Mouse (Mus musculus): ENCODE data around the gene Prcd. TPM values are rescaled to one million over a fixed set of nuclear protein-coding genes. Genes with fewer than 3 reads are reported as not detected.
A peak's percentile ranks its signal among the peaks of the same experiment; 100 is the strongest.
"Not testable (repeated sequence)": the region's sequence is repeated elsewhere in the genome, so short reads cannot be mapped to it uniquely, and the experiment has no call there.

Prcd gene
- polyA plus RNA-seq, 1 experiment from 2014 or later, result 0.53 TPM

- H3K36me3 ChIP-seq (ENCODE audit: control insufficient read depth, insufficient read depth, low read length), result no peaks in the 10 kb centered on the region
- H3K27ac ChIP-seq (ENCODE audit: low read depth, low read length), result no peak overlapping the region
- ATAC-seq (ENCODE audit: insufficient read depth, low FRiP score, low TSS enrichment) (no peak), DNase-seq (ENCODE audit: low spot score) (no peak)
- no peak overlapping the region for H3K4me2 ChIP-seq (ENCODE audit: low read depth)
- no peak overlapping the region for H3K4me3 ChIP-seq (ENCODE audit: low read depth, low read length)
- no peaks in the 10 kb centered on the region for H3K9me3 ChIP-seq (ENCODE audit: control insufficient read depth, low read length)
- 56% methylated on average over 12 of the region's 12 CpGs for WGBS
- no peaks in the 10 kb centered on the region for H3K4me1 ChIP-seq (ENCODE audit: control insufficient read depth, insufficient read depth, low read length)
- no peaks in the 10 kb centered on the region for H3K27me3 ChIP-seq (ENCODE audit: control insufficient read depth, insufficient read depth, low read length)
- H3K9ac ChIP-seq (ENCODE audit: low read length), result no peak overlapping the region
Observed at GRCm38 (mm10) chr11:116630171-116630965, 23.0 kb upstream of the Prcd start.

- Histone ChIP-seq H3K4me2 (ENCODE audit: low read depth) (no peak overlapping the region), H3K9ac (ENCODE audit: low read length) (no peak overlapping the region), H3K4me1 (ENCODE audit: control insufficient read depth, insufficient read depth, low read length) (no peaks in the 10 kb centered on the region), H3K4me3 (ENCODE audit: low read depth, low read length) (no peak overlapping the region), H3K36me3 (ENCODE audit: control insufficient read depth, insufficient read depth, low read length) (no peaks in the 10 kb centered on the region), H3K27ac (ENCODE audit: low read depth, low read length) (no peak overlapping the region), H3K9me3 (ENCODE audit: control insufficient read depth, low read length) (no peaks in the 10 kb centered on the region), H3K27me3 (ENCODE audit: control insufficient read depth, insufficient read depth, low read length) (no peaks in the 10 kb centered on the region)
- WGBS, result 84% methylated on average over 10 of the region's 10 CpGs
- DNase-seq (ENCODE audit: low spot score) (no peak), ATAC-seq (ENCODE audit: insufficient read depth, low FRiP score, low TSS enrichment) (no peak)
Observed at GRCm38 (mm10) chr11:116632962-116633361, 20.4 kb upstream of the Prcd start.

DNA sequence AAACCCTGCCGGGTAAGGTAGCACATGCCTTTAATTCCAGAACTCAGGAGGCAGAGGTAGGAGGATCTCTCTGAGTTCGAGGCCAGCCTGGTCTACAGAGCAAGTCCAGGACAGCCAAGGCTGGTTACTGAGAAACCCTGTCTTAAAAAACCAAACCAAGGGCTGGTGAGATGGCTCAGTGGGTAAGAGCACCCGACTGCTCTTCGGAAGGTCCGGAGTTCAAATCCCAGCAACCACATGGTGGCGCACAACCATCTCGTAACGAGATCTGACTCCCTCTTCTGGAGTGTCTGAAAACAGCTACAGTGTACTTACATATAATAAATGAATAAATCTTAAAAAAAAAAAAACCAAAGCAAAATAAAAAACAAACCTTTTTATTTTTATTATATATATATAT, 16.7 kb upstream of the Prcd start:
- not testable (repeated sequence) for H3K9me3 ChIP-seq (ENCODE audit: control insufficient read depth, low read length); H3K36me3 ChIP-seq (ENCODE audit: control insufficient read depth, insufficient read depth, low read length); H3K9ac ChIP-seq (ENCODE audit: low read length); H3K4me3 ChIP-seq (ENCODE audit: low read depth, low read length); DNase-seq (ENCODE audit: low spot score); H3K27me3 ChIP-seq (ENCODE audit: control insufficient read depth, insufficient read depth, low read length); ATAC-seq (ENCODE audit: insufficient read depth, low FRiP score, low TSS enrichment); H3K4me1 ChIP-seq (ENCODE audit: control insufficient read depth, insufficient read depth, low read length); H3K27ac ChIP-seq (ENCODE audit: low read depth, low read length); H3K4me2 ChIP-seq (ENCODE audit: low read depth)
- WGBS, result 76% methylated on average over 8 of the region's 8 CpGs

GRCm38 (mm10) chr11:116641168-116641567, 12.2 kb upstream of the Prcd start:
- H3K4me2 ChIP-seq (ENCODE audit: low read depth), result no peak overlapping the region
- WGBS, result 52% methylated on average over 5 of the region's 5 CpGs
- no peak overlapping the region for H3K4me3 ChIP-seq (ENCODE audit: low read depth, low read length)
- H3K36me3 ChIP-seq (ENCODE audit: control insufficient read depth, insufficient read depth, low read length), result no peaks in the 10 kb centered on the region
- no peak overlapping the region for H3K27ac ChIP-seq (ENCODE audit: low read depth, low read length)
- no peak overlapping the region for H3K9ac ChIP-seq (ENCODE audit: low read length)
- no peaks in the 10 kb centered on the region for H3K9me3 ChIP-seq (ENCODE audit: control insufficient read depth, low read length)
- no peak for ATAC-seq (ENCODE audit: insufficient read depth, low FRiP score, low TSS enrichment)
- DNase-seq (ENCODE audit: low spot score), result no peak
- H3K27me3 ChIP-seq (ENCODE audit: control insufficient read depth, insufficient read depth, low read length), result no peaks in the 10 kb centered on the region
- peaks cover 6% of the 10 kb centered on the region; the same call in 1 of the 2 replicates for H3K4me1 ChIP-seq (ENCODE audit: control insufficient read depth, insufficient read depth, low read length)

DNA sequence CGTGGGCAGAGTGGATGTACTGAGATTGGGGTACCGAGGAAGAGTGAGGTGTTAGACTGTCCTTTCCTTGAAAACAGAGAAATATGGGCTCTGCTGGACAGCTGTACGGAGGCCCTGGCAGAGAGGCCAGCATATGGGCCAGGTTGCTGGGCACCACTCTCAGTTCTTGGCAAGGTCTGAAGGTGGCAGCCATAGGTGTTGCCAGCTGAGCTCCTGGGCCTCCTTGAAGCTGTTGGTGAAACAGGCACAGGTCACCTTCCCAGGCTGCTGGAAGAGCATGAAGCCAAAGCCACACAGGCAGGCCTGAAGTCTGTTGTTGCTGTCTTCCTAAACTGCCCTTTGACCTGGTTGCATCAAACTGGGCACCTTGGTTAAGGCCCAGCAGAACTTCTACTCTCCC, 11.6 kb upstream of the Prcd start:
- 70% methylated on average over 3 of the region's 3 CpGs for WGBS
- no peak overlapping the region for H3K27ac ChIP-seq (ENCODE audit: low read depth, low read length)
- no peaks in the 10 kb centered on the region for H3K9me3 ChIP-seq (ENCODE audit: control insufficient read depth, low read length)
- no peaks in the 10 kb centered on the region for H3K36me3 ChIP-seq (ENCODE audit: control insufficient read depth, insufficient read depth, low read length)
- H3K4me3 ChIP-seq (ENCODE audit: low read depth, low read length), result no peak overlapping the region
- no peak overlapping the region for H3K4me2 ChIP-seq (ENCODE audit: low read depth)
- H3K27me3 ChIP-seq (ENCODE audit: control insufficient read depth, insufficient read depth, low read length), result no peaks in the 10 kb centered on the region
- DNase-seq (ENCODE audit: low spot score) (no peak), ATAC-seq (ENCODE audit: insufficient read depth, low FRiP score, low TSS enrichment) (no peak)
- H3K4me1 ChIP-seq (ENCODE audit: control insufficient read depth, insufficient read depth, low read length), result peaks cover 6% of the 10 kb centered on the region; the same call in 1 of the 2 replicates
- no peak overlapping the region for H3K9ac ChIP-seq (ENCODE audit: low read length)

DNA sequence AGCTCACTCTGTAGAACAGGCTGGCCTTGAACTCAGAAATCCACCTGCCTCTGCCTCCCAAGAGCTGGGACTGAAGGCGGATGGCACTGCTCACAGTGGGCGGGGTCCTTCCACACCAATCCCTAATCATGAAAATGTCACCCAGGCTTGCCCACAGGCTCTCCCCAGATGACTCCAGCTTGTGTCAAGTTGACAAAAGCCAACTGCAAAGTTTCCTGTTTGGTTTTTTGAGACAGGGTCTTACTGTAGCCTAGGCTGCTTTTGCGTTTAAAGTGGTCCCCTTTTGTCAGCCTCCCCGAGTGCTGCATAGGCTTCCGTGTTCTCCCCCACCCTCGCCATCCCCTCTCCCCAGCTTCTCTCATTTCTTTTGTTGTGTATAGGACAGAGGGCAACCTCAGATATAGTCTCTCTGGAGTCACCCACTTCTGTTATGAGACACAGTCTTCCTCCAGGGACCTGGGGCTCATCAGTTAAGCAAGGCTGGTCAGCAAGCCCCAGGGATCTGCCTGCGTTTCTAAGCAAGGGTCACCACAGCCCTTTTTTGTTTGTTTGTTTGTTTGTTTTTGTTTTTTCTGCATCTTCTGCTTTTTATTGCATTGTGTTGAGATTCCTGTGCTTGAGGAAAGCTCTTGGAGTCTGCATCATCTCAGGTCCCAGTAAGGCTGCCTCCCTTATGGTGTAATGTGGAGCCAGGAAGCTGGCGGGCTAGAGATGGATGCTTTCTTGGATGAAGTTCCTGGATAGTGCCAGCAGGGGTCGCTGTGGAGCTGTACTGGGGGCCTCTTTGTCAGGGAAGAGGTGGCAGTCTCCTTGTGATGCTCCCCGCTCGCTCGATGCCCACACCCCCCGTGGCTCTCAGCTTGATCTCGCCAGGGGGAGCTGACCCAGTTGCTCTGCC, 10.4 kb upstream of the Prcd start:
- peak; percentile 67 for ATAC-seq (ENCODE audit: insufficient read depth, low FRiP score, low TSS enrichment)
- DNase-seq (ENCODE audit: low spot score), result peak; percentile 89
- Histone ChIP-seq H3K36me3 (ENCODE audit: control insufficient read depth, insufficient read depth, low read length) (no peaks in the 10 kb centered on the region), H3K27me3 (ENCODE audit: control insufficient read depth, insufficient read depth, low read length) (no peaks in the 10 kb centered on the region), H3K4me1 (ENCODE audit: control insufficient read depth, insufficient read depth, low read length) (peaks cover 6% of the 10 kb centered on the region; the same call in 1 of the 2 replicates), H3K4me3 (ENCODE audit: low read depth, low read length) (no peak overlapping the region), H3K9me3 (ENCODE audit: control insufficient read depth, low read length) (no peaks in the 10 kb centered on the region), H3K4me2 (ENCODE audit: low read depth) (peak overlapping the region; percentile 40), H3K9ac (ENCODE audit: low read length) (peak overlapping the region; percentile 49; the same call in 1 of the 2 replicates), H3K27ac (ENCODE audit: low read depth, low read length) (no peak overlapping the region)
- WGBS, result 34% methylated on average over 14 of the region's 14 CpGs

DNA sequence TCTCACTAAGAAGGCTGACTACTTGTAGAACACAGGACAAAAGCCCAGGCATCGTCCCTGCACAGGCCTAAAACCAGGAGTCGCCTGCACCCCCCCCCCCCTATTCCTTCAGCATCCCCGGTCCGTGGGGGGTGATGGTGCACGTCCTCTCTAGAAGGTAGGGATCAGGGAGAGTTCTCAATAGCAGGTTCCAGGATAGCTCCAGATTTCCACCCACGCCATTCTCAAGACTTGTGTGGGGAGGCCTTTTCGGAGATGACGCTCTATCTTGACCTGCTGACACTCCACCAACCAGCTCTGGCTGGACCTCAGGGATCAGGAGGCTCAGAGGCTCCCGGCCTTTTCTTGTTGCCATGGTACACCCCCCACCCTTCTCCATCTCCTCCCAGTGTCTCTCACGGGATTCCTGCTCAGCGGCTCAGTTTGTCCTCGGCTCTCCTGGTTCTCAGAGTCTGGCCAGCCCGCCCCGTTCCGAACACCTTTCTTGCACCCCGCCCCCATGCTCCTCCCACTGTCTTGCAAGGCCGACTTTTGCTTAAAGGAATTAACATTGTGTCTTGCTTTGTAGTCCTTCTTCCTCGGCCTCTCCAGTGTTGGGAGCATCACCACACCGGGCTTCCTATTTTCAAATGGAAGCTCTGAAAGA, 9.6 kb upstream of the Prcd start:
- Histone ChIP-seq H3K9me3 (ENCODE audit: control insufficient read depth, low read length) (no peaks in the 10 kb centered on the region), H3K4me1 (ENCODE audit: control insufficient read depth, insufficient read depth, low read length) (peaks cover 9% of the 10 kb centered on the region; the same call in 1 of the 2 replicates), H3K27me3 (ENCODE audit: control insufficient read depth, insufficient read depth, low read length) (no peaks in the 10 kb centered on the region), H3K27ac (ENCODE audit: low read depth, low read length) (no peak overlapping the region), H3K4me3 (ENCODE audit: low read depth, low read length) (no peak overlapping the region), H3K9ac (ENCODE audit: low read length) (peak overlapping the region; percentile 49; the same call in 1 of the 2 replicates), H3K4me2 (ENCODE audit: low read depth) (peak overlapping the region; percentile 40), H3K36me3 (ENCODE audit: control insufficient read depth, insufficient read depth, low read length) (no peaks in the 10 kb centered on the region)
- WGBS, result 6% methylated on average over 19 of the region's 19 CpGs
- no peak for DNase-seq (ENCODE audit: low spot score)
- peak; percentile 53 for ATAC-seq (ENCODE audit: insufficient read depth, low FRiP score, low TSS enrichment)

DNA sequence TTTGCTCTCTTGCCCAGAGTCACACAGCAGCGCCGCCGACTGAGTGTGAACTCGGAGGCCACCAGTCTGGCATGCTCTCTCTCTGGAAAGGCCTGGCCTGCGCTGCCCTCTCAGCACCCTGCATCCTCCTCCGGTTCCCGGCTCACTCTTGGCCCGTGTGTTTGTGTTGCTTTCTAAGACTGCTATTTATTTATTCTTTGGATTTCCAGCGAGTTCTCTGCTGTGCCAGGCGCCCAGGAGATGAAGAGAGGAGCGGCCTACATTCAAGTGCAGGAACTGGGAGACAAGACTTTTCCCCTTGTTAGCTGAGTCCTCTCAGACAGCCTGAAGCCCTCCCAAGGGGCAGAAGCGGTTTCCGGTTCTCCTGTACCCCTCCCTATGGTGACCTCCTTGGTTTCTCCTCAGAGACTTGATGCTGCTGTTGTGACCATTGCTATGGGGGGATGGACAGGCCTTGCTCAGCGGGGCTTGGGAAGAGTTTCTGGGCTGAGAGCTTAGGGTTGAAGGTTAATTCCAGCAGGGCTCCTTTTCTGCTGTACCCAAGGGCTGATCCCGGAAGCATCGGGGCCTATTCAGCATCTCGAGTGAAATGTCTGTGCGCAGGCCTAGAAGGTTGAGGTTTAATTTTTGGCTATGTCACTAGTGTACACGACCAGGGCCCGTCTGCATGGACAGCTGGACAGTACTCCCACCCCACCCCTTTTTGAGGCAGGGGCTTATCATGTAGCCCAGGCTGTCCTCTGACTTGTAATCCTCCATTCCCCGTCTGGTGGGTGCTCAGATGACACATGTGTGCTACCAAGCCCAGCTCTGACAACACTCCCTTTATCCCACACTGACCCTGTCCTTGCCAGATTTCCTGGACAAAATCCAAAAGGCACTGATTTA, 8.9 kb upstream of the Prcd start:
- ATAC-seq (ENCODE audit: insufficient read depth, low FRiP score, low TSS enrichment) (no peak), DNase-seq (ENCODE audit: low spot score) (no peak)
- H3K36me3 ChIP-seq (ENCODE audit: control insufficient read depth, insufficient read depth, low read length), result no peaks in the 10 kb centered on the region
- no peaks in the 10 kb centered on the region for H3K9me3 ChIP-seq (ENCODE audit: control insufficient read depth, low read length)
- H3K27ac ChIP-seq (ENCODE audit: low read depth, low read length), result no peak overlapping the region
- no peak overlapping the region for H3K9ac ChIP-seq (ENCODE audit: low read length)
- no peak overlapping the region for H3K4me2 ChIP-seq (ENCODE audit: low read depth)
- WGBS, result 53% methylated on average over 21 of the region's 21 CpGs
- H3K4me1 ChIP-seq (ENCODE audit: control insufficient read depth, insufficient read depth, low read length), result peaks cover 9% of the 10 kb centered on the region; the same call in 1 of the 2 replicates
- no peaks in the 10 kb centered on the region for H3K27me3 ChIP-seq (ENCODE audit: control insufficient read depth, insufficient read depth, low read length)
- no peak overlapping the region for H3K4me3 ChIP-seq (ENCODE audit: low read depth, low read length)

Measured in neural tube, embryonic 11.5 days (tissue).